Mouse (Mus musculus): ENCODE results near the gene Erp27.

Erp27 gene

DNA sequence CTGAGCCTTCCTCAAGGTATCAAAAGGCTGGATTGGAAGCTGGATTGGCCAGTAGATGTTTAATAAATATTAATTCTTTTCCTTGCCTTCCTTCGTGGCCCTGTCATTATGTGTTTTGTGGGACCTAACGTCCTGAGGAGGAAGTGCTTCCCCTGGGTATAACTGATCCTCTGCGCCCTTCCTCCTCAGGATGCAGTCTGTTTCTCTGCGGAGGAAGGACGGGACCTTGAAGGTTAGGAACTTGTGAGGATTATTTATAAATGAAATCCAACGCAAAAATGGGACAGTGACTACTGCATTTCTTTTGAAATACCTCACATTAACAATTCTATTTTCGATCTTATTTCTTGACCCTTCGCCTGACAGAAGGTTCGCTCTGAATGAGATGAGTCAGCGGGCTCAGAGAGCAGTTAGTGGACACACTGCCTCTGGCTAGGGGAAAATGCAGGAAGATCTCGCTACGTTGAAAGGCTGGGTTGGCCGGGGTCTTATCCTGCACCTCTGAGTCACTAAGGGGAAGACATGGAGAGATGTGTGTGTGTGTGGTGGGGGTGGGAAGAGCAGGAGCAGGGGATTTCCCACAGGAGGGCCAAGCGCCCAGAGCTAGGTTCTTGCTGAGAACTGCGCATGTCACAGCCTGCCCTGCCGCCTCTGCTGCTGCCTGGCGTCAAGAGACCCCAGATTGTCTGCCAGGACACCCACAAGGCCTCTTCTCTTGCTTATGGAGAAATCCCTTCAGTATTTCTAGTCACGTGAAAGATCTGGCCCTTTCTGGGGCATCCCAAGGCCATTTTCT, 16.5 kb upstream of the Erp27 start:
- DNase-seq: peak; percentile 33

DNA sequence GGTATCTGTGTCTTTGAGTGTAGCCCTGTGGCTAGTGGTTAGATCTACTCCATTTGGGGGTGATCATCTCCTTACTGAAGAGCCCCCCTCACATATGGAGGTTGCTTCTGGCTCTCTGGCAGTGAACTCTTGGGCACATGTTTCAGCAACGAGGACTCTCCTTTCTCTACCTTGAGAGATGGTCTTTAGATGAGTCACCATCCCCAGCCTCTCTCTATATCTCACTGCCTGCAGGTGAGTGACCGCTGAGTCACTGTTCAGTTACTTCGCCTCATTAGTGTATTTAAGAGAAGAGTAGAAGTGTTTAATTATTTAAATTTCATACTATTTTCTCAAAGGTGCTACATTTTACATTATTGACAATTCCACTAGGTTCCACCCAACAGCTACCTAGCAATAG, 15.1 kb upstream of the Erp27 start:
- DNase-seq: no peak

DNA sequence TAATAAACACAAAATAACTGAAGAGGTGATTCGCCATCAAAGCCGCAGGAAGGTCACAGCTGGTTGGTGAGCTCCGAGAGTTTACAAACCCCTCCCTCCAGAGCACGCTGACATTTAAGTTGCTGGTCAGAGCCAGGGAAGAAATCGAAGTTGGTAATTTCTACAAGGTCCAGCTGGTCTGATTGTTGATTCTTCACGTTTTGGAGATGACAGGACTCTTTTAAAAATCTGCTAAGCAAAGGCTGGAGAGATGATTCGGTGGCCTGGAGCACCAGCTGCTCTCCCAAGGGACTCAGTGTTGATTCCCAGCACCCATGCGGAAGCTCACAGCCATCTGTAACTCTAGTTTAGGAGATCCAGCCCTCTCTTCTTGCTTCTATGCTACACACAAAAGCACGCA, 14.4 kb upstream of the Erp27 start:
- DNase-seq: no peak

- DNase-seq: no peak
Measured at GRCm38 (mm10) chr6:136935233-136935632, 13.3 kb upstream of the Erp27 start.

DNA sequence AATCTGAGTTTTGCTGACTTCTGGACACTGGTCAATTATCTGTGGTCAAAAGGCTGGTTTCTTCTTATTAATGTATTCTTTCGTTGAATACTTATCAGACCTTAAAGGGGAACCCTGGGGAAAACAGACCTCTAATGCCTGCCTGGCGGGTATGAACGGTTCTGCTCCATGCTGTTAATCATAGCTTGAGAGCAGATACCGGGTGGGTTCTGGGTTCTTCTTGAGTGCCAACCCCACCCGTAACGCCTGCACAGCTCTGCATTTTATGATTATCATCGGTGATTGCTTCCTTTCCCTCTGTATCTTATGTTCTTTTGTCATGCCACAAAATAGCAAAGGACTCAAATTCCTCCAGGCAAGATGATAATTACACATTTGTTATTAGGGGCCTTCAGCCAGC, 12.1 kb upstream of the Erp27 start:
- no peak for DNase-seq

DNA sequence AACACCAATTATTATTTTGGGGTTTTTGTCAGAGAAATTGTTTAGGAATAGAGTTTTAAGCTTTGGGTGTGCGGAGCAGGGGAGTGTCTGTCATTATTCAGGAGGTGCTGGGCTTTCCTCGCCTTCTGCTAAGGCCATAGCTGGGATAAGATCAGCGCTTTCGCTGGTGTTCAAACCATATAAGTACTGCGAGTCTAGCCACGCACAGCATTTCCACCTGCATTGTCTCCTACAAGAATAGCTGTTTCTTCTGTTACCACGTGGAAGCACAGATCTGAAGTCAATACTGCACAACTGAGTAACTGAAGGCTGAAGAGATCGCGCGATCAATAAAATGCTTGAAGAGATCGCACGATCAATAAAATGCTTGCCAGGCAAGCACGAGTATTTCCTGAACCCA, 9.3 kb upstream of the Erp27 start:
- DNase-seq: no peak

DNA sequence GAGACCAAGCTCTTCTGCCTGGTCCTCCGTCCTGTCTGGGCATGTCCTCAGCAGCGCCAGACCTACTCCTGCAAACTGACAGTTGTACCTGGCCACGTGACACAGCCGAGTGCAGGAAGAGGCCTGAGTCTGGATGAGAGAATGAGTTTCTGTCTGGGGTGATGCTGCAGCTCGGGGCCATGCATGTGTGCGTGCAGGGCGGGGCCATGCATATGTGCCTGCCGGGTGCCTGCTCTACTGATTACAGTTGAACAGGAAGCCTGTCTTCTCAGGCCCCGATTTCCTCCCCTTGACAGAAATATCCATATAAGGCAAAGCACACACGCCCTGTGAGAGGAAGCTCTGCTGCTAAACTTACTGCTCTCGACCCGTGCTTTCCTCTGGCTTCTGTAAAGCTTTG, 8.7 kb upstream of the Erp27 start:
- DNase-seq: peak; percentile 88

DNA sequence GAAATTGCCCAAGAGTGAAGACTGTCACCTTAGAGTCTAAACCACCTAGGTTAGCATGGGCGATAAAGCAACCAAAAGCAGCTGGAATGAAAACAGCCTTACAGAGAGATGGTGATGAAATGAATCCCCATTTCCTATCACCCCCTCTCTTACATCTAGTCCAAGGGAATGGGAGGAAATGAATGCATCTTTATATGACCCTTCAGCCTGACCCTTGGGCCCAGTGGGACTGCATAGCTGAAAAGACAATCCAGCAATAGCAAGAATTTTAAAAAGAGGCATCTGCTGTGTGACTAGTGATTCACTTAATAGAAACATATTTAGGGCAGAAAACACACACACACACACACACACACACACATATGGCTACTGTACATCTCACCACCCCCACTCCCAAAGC, 5.6 kb upstream of the Erp27 start:
- no peak for DNase-seq

DNA sequence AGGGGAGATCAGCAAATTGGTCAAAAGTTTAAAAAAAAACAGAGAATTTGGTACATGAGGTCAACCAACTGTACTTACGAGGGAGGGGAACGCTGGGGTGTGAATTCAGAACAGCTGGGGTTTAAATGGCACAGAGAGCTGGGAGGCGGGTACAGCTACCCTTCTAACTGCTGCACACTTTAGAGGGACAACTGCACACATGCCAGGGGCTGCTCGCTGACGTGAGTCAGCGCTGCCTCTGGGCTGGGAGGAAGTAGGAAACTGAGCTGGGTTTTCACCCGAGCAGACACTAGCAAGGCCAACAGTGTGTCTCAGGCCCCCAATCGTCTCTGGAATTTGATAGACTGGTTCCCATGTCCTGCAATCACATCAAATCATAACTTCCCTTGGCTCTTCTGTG, 3.1 kb upstream of the Erp27 start:
- no peak for DNase-seq

DNA sequence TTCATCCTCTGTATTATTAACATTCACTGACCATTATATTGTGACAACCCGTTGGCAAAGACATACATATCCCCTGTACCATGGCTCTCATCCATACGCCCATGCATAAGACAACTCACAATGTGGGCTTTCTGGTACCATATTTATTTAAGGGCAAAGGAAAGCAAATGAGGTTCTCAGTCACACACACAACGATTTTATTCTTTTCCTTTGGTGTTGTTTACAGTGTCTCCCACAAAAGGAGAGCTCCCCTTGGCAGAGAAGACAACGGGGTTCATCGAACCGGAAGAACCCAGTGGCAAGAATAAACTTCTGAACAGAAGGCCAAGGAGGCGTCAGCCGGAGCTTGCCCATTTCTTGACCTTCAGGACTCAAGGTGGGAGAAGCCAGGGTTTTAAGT, 1.6 kb upstream of the Erp27 start, which contains the start of gene Pde6h:
Gene Pde6h (plus strand): TSS at position 301 of the 400 bp plus-strand sequence.
- no peak for DNase-seq

DNA sequence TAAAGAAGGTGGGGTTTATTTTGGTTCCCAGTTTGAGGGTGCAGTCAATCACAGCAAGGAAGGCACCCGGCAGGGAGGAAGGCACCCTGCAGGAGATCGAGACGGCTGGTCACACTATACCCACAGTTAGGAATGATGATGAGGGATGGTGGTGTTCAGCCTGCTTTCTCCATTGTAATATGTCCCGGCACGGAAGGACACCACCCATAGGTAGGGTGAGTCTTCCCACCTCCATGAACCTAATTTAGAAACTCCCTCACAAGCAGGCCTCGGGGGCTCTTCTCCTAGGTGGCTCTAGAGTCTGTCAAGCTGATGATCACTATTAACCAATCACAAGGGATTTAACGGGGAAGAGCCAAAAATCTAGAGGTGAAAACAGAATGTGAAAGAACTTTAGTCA, 891 bp upstream of the Erp27 start:
- DNase-seq: no peak

- DNase-seq: no peak
Measured at GRCm38 (mm10) chr6:136921601-136922000, 379 bp downstream of the Erp27 start.

- DNase-seq: peak; percentile 65
Measured at GRCm38 (mm10) chr6:136920320-136921257, 1.4 kb downstream of the Erp27 start.

DNA sequence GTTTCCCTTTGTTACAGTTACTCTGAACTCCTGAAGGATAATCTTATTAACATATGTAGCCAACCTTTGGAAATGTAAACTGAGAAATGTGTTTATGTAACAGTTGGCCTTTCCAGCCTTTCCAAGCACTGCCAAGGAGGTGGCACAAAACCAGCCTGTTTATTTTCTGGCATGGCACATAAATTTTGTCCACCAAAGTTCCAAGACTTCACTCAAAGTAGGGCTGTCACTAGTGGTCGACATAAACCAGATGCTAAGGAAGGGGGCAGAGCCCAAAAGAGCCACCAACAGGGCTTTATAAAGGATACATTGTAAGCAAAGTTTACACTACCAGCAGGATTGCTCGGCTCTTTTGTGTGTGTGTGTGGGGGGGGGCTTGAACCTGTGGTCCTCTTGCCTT, 4.1 kb downstream of the Erp27 start:
- DNase-seq: no peak

- no peak for DNase-seq
Measured at GRCm38 (mm10) chr6:136915721-136916395, 6.1 kb downstream of the Erp27 start.

DNA sequence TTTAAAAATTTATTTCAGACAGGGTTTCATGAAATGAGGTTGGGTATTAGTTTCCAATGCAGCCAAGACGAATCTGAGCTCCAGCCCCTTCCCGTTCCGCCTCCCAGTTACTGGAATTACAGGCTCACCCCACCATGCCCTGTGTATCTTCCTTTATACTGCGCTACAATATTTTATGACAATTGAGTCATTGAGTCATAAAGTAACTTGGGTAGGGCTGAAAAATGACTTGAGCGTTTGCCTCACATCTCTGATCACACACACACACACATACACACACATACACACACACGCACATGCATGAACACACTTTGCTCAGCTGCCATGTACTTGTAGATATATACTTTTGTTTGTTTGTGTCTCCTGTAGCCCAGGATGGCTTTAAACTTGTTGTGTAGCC, 7.7 kb downstream of the Erp27 start:
- DNase-seq: no peak

DNA sequence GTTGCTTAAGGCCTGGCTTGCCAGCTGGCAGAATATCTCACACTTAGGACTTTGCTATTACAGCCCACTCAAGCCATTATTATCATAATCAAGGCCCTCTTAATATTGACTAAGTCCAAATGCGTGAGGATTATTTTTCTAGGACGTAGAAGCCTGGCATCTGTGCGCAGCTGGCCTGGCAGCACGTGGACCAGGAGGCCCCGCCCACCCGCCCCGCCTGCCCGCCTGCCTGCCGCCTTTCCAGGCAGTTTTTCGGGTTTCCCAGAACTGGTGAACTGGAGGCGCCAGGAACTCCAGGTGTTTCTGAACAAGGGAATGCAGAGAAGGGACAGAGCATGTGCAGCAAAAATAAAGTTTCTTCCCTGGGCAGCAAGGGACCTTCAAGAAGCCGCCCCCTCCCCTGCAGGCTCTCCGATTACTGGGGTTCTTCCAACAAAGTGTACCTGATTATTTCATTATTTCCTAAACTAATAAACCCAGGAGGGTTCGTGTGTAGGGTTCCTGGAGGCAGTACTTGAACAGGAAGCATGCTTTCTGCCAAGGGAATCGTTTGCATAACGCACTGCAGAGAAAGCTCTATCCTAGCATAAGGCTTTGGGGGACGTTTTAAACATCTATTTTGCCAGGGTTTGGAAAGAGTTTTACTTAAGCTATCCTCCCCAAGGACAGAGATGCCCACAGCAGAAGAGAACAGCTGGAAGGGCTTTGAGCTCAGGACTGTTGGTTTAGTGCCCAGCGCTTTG, 8.4 kb downstream of the Erp27 start:
- DNase-seq: peak; percentile 45

GRCm38 (mm10) chr6:136912751-136913265, 9.2 kb downstream of the Erp27 start:
- no peak for DNase-seq

DNA sequence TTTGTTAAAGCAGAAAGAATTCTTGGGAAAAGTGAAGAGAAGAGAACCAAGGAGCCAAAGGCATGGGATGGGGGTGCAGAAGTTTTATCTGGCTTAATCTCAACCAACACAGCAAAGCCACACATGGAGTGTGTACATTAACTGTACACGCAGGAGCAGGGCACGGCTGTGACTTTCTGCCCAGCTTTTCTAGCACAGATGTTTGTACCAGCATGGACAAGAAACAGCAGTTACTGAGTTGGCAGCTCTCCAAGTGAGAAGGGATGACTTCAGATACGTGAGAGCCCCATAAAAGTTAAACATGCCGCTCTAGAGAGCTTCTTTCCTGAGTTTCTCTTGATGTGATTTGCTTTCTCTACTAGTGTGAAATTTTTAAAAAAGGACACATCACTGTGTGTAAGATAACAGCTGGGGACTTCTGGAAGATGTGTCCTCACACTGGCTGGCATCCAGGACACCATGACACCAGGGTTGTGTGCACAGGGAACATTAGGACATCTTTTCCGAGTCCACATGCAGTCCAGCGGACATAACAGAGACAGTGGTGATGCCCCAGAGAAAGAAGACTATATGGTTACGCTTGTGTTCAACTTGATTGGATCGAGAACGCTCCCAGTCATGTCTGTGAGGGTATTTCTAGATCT, 11.6 kb downstream of the Erp27 start:
- no peak for DNase-seq

- DNase-seq: no peak
Measured at GRCm38 (mm10) chr6:136906937-136907293, 15.1 kb downstream of the Erp27 start.

GRCm38 (mm10) chr6:136906283-136906936, 15.6 kb downstream of the Erp27 start:
- DNase-seq: no peak

All from liver (tissue).